Mouse (Mus musculus) CD4-positive helper T cell, adult 2 months (primary cell): ENCODE results near the gene Hdgf.
"Not testable (repeated sequence)": the region's sequence is repeated elsewhere in the genome, so short reads cannot be mapped to it uniquely, and the experiment has no call there.

Experiments
- DNase-seq: peaks from one replicate; pipeline ENCODE4 v3.0.0-alpha.2; 2012; ENCODE audit warnings: low read depth, missing footprints, low spot score

Hdgf gene

DNA sequence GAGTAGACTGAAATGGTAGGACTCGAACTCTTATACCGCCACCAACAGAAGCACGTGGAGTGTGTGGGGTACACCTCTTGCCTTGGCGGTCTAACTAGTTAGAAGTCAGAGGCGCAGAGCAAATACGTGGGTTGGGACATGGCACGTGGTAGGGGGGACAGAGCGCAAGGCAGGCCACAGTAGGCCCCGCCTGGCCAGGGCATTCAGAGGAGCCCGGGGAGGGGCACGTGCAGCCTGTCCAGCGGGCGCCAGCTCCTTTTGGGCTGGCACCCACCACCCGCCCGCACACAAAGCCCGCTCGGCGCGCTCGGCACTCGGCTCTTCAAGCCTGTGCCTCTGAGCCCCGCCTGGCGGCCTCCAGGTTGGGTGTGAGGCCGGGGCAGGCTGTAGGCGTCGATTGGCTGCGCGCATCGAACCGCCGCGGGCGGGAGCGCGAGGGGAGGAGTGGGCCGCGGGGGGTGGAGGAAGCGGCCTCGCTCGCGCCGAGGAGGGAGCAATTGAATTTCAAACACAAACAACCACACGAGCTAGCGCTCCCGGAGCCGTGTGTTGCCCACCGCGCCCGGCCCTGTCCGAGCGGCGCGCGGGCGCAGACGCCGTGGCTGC, at the start of gene Hdgf:
Gene Hdgf (plus strand): TSS at position 442 of the 606 bp plus-strand sequence.
- peak; percentile 96 for DNase-seq

DNA sequence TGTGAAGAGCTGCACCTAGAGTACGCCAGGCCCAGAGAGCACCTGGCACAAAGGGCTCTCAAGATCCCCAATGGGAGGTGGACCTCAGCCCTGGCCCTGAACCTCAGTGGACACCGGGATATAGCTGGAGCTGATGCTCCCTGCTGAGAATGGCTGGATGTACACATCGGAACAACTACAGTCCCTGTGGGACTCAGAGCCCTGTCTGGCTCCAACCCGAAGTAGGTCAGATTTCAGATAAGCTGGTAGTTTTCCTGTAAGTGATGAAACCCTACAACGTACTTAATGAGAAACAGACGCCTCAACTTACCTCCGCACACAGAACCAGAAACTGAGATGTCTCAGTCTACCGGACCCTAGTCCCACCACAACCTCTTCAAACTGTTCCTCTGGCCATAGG, 48.5 kb upstream of the Hdgf start:
- DNase-seq: no peak

DNA sequence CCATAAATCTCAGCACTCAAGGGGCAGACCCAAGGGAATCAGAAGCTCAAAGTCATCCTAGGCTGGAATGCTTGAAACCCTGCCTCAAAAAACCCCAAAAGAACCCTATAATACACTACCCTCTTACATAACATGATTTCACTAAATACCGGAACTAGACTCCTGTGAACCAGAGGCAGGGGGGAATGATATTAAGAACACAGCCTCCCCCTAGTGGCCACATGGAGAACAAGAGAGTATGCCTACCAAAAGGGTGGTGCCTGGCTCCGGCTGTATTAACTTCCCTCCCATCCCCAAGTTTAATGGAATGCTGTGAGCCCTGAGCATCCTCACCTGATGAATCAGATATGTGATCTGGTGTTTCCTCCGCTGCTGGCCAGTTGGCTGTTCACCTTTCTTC, 46.3 kb upstream of the Hdgf start:
- DNase-seq: peak; percentile 82

DNA sequence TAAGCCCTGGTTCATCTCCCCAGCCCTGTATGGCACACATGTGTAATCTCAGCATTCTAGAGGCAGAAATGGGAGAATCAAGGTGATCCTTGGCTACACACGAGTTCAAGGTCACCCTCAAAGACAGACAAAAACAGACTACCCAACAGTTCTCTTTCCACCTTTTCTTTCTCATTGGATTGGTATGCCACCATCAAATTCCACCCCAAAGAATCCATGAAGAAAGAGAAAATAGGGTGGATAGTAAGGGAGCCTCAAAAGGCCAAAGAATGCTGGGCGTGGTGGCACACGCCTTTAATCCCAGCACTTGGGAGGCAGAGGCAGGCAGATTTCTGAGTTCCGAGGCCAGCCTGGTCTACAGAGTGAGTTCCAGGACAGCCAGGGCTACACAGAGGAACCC, 42.0 kb upstream of the Hdgf start:
- DNase-seq: not testable (repeated sequence)

DNA sequence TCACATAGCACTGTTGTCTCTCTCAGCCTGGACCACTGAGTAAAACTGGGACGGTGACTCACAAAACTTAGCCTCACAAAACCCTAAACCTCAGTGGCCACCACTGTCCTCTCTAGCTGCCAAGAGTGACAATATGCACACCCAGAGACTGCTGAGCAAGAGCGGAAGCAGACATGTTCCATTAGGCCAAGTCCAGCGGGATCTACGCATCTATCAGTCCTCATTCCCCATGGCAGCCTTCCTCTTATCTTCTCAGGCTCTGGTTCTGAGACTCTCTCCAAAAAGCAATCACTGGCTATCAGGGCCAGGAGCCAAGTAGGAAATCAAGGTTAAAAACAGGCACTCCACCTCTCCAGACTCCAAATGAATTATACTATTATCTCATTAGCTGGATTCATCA, 28.4 kb upstream of the Hdgf start:
- no peak for DNase-seq

DNA sequence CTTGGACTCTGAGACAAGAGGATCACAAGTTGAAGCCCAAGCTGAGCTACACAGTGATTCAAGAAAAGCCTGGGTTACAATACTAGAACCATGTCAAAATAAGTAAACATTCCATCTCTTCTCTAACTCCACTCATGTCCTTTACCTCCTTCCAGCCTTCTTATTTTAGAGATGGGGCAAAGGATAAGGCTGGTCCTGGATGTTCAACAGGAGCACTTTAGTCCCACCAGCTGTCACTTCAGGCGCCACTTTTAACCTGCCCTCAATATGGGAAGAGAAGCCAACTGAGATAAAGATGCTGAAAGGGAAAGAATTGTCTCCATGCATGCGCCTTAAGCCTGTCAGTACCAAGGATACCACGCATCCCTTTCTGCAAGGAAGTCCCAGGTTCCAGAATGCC, 21.8 kb upstream of the Hdgf start:
- DNase-seq: no peak

DNA sequence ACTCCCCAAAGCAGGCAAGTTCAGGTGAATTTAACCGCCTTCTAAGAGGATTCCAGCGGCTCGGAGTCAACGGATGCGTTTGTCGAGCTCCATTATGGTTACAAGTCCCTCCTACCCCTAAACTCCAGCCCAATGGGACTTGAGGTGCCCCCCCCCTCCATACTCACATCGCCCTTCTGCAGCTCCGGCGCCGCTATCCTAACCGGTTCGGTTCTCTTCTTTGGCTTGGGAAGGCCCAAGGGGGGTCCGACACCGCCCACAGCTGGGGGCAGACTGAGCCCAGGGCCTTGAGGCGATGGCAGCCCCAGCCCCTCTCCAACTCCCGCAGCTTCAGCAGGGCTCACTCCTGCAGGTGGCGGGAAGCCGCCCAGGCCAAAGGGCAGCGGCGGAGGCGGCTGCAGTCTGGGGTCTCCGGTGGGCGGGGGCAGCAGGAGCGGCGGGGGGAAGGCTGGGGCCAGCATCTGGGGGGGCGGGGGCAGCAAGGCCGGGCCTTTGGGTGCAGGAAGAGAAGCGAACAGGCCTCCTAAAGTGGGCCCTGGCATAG, 21.3 kb upstream of the Hdgf start:
- DNase-seq: peak; percentile 65

DNA sequence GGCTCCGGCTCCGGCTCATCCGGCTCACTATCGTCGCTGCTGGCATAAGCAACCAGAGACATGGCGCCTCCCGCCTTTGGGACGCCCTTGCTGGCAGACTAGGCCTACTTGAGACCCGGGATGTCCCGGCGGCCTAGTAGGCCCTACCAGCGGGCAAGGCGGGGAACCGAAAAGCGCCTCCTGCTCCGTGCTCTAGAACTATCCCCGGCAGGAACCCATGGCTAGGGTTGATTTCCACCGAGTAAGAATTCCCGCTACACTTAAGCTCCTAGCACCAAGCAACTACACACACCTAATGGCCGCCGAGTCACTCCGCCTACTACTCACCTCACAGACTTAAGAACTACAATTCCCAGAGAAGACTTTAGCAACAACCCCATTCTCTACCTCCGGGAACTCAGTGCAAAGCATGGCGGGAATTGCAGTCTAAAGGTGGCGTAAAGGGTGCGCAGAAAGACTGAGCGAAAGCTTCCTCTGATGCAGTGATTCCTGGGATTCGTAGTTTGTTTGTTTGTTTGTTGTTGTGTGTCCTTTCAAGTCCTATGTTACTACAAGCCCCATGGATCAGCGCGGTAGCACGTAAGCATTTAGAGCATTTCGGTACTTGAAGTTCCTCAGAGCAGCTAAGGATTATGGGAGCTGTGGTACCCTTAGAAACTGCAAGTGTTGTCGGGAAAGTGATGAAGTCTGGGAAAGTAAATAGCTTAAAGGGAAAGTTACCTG, 20.7 kb upstream of the Hdgf start, which contains the start of gene Prcc:
Gene Prcc (minus strand): TSS at position 328 of the 723 bp plus-strand sequence.
- peak; percentile 99 for DNase-seq

DNA sequence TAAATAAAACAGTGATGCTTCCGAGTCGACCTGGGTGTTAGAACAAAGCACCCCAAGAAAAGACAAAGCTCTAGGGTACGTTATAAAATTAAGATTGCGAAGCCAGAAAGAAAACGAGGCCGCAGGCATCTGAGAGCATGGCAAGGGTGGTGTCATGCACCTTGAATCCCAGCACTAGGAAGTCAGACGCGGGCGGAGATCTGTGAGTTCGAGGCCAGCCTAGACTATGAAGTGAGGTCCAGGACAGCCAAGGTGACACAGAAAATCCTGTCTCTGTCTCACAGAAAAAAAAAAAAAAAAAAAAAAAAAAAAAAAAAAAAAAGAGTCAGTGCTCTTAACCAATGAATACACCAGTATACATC, 20.1 kb upstream of the Hdgf start:
- DNase-seq: no peak

DNA sequence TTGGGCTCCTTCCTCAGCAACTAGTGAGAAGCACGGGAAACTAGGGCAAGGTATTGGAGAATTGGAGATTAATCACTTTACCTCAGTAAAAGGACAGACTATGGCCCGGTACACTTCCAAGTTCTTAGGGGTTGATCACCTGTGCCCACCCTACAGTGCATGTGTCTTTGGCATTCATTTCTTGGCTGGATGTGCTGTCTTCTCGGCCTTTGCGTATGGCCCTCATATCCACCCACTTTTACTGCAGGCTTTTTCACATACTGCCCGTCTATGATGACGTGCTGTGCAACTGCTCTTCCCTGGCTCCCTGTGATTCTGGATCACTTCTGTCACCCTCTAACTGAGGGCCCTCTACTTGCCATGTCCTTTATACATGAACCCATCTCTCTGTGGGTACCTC, 19.7 kb upstream of the Hdgf start:
- no peak for DNase-seq

DNA sequence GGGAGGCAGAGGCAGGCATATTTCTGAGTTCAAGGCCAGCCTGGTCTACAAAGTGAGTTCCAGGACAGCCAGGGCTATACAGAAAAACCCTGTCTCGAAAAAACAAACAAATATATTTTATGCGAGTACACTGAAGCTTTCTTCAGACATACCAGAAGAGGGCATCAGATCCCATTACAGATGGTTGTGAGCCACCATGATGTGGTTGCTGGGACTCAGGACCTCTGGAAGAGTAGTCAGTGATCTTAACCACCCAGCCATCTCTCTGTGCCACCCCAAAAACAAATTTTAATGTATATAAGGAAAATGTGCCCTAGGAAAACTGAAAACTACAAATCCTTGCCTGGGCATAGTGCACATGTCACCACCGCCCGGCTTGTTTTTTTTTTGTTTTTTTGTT, 18.7 kb upstream of the Hdgf start:
- DNase-seq: not testable (repeated sequence)

DNA sequence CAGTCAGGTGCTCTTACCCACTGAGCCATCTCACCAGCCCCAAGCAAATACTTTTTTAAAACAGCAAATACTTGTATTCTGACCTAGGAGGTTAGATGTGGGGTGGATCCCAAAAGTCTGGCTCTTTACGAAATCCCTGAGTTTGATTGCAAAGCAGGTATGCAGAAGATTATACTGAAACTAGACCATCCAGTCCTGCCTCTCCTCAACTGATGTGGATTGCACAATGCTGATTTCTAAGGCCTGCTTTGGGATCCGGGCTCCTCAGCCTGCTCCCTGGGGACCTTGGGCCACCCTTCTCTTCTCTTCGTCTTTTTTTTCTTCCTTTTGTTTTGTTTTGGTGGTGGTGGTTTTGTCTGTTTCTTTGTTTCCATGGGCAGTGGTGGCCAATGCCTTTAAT, 14.6 kb upstream of the Hdgf start:
- DNase-seq: no peak

DNA sequence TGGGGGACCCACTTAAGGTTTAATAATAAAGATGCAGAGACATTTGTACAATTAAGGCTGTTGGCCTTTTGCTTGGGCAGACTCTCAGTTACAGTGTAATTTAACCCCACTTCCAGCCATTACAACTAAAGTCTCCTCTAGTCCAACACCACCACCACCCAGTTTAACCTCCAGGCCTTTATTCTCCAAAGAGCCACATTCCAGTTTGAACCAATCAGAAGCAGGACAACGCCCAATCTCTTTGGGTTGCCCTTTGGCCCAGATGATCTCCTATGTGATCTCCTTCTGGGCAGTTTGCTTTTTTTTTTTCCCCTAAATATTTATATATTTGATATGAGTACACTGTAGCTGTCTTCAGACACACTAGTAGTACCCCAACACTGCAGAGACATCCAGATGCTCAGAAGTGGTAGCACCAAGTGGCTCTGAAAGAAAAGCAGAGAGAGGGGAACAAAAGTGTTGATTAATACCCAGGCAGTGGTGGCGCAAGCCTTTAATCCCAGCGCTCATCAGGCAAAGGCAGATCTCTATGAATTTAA, 12.7 kb upstream of the Hdgf start:
- DNase-seq: no peak

DNA sequence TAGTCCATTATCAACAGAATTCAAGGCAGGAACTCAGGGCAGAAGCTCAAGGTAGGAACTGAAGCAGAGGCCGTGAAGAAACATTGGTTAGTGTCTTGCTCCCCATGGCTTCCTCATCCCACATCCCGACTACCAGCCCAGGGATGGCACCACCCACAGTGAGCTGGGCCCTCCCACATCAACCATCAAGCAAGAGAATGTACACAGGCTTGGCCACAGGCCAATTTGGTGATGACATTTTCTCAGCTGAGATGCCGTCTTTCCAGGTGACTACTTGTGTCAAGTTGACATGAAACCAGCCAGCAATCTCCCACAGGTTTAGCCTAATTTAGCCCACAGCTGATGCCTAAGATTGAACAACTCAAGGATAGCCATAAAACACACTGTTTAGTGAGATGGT, 6.9 kb upstream of the Hdgf start:
- DNase-seq: no peak

DNA sequence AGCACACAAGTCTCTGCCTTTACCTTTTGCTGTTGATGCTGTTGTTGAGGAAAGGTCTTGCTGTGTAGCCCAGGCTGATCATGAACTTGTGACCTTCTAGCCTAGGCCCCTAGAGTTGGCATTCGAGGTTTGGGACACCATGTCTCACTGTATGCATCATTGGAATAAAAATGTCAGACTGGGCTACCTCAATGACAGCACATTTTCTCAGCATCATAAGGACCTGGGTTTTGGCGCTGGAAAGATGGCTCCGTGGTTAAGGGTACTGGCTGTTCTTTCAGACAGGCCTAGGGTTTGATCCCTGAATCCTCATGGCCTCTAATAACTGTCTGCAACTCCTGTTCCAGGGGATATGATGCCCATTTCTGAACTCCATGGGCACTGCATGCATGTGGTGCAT, 6.3 kb upstream of the Hdgf start:
- DNase-seq: no peak

DNA sequence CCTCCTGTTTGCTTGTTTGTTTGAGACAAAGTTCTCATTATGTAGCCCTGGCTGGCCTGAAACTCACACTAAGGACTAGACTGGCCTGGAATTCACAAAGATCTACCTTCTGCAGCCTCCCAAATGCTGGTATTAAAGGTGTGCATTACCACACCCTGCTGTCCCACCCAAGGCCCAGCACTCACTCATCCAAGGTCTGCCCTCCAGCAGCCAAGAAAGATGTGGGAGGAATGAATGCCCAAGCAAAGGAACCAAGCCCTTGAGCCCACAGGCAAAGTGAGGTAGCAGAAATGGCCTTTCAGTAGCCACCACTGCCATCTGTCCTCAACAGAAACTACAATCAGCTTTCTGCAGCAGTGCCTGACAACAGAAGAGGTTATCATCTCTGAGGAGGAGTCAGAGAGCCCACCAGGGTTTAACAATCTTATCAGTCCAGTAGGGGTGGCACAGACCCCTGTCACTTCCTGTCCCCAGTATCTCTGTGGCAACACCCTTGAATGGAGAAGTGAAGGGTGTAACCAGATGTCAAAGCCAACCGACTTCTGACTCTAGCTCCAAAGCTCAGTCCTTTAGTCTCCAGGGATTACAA, 5.0 kb upstream of the Hdgf start:
- DNase-seq: no peak

DNA sequence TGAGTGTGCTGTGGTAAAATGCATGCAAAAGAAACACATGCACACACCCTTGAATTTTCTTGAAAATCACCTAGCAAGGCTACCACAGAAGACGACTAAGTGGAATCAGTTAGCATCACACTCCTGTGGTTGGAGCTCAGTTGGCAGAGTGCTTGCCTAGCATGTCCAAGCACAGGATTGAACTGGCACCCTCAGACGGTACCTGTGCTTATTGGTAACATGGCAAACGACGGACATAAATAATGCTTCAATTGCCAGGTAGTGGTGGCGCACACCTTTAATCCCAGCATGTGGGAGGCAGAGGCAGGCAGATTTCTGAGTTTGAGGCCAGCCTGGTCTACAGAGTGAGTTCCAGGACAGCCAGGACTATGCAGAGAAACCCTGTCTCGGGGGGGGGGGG, 4.2 kb upstream of the Hdgf start:
- not testable (repeated sequence) for DNase-seq

DNA sequence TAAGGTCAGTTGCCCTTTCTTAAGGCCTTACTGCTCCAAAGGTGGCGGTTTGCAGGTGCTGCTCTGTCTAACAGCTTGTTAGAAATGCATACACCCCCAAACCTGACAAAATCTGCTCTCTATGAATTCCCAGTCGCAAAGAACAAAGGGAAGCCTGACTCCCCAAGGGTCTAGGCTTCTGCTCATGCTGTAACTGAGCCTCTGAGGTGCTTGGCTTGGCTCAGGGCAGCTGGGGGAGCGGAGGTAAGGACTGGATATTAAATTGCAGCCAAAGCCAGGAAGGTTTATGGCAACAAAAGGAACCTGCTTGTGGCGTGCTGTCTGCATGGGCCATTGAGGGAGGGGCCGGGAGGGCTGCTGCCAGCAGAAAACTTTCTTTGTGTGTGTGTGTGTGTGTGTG, 2.3 kb upstream of the Hdgf start:
- no peak for DNase-seq

DNA sequence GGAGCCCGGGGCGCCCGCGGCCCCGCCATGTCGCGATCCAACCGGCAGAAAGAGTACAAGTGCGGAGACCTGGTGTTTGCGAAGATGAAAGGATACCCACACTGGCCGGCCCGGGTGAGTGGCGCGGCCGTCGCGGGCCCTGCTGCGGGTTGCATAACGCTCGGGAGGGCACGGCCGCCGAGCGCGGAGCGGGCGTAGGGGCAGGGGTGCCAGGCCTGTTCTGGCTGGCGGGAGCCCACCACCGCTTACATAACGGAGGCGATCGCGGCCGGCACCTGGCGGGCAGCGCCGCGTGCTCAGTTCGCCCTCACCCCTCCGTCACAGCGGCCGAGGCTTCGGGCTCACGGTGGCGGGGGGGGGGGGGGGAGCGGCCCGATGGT, 470 bp downstream of the Hdgf start:
- DNase-seq: peak; percentile 55

DNA sequence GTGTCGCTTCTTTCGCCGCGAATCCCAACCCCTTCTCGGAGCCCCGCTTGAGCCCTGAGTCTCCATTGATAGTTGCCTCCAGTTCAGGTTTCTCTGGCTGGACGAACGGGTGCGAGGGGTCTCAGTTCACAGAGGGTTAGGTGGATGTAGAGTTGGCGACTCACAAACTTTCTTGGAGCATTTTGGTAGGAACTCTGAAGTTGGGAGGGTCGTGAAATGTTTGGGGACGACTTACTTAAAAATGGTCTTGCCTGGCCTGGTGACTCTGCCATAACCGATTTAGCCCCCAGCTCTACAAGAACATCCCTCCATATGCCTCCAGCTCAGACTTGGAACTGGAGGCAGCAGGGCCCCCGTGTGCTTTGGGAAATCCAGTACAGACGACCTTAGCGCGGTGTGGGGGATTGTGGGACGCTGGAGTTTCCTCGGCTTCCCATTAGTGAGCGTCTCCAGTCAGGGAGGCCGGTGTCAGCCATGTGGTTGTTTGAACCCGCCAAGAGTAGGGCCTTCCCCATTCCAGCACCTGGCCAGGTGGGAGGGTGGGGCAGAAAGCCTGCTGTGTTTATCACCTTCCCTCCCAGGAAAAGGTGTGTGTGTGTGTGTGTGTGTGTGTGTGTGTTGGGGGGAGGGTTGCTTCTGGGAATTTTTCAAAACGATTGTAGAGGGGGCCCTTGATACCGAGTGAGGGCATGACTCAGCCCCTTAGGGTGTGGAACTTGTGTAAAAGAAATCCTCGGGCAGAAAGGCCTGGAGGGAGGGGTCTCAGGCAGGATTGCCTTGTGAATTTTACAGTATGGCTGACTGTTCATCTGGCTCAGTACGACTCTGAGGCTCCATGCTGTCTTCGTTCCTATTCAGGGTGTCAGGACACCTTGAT, 1.1 kb downstream of the Hdgf start:
- peak; percentile 24 for DNase-seq

DNA sequence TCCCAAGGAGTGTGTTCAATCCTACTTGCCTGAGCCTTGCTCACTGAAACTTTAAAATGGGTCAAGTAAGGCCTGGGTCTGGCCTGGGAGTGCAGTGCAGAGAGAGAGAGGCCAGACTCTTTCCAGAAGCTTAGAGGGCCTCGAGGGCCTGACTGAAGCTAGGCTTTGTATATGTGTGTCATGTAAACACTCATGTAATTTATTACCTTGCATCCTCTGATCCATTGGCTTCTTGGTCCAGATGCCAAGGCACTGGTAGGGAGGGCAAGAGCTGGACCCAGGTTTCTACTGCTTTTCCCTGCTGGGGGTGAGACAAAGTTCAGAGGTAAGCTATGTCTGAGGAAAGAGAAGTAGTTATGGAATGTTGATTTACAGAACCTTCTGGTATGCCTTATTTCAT, 1.8 kb downstream of the Hdgf start:
- no peak for DNase-seq

DNA sequence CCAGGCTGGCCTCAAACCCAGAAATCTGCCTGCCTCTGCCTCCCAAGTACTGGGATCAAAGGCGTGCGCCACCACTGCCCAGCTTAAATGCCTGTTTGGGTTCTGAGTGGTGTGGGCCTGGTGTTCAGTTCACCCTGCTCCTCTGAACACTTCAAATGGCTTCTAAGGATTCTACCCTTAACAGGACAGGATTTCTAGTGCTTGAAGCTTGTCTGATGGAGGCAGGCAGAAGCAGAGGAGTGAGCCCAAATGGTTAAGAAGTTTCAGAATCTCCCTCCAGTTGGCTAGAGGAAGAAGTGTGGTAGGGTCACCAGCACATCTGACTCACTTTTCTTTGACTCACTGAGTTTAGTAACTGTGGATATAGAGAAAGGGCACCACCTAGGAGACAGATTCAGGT, 3.3 kb downstream of the Hdgf start:
- DNase-seq: no peak
